Mouse (Mus musculus): ENCODE results near the gene Olfr212.

GRCm38 (mm10) chr6:116486833-116487232 is 19.5 kb upstream of the Olfr212 start:
- no peak for TF ChIP-seq POLR2A (IDR thresholded peaks at IDR 0.05; ENCODE audit: control insufficient read depth, extremely low read depth, insufficient read depth, low read length, poor library complexity)
- no peak for TF ChIP-seq CTCF (IDR thresholded peaks at IDR 0.05; ENCODE audit: borderline replicate concordance, control insufficient read depth, extremely low read depth, insufficient read depth, low read length, poor library complexity)

All from thymus, adult 2 months (tissue).